Mouse (Mus musculus) gastrocnemius, postnatal 25 days (tissue): ENCODE measurements at regions not wholly inside any gene's neighbourhood (a gene's known extent, or its start where the extent isn't known, plus 50 kb on each side); places are given as distances from the start of the nearest gene placed in this dataset.
"Not testable (repeated sequence)": the region's sequence is repeated elsewhere in the genome, so short reads cannot be mapped to it uniquely, and the experiment has no call there.

Experiments
- DNase-seq: peaks from one replicate; pipeline ENCODE4 v3.0.0; 2022

DNA sequence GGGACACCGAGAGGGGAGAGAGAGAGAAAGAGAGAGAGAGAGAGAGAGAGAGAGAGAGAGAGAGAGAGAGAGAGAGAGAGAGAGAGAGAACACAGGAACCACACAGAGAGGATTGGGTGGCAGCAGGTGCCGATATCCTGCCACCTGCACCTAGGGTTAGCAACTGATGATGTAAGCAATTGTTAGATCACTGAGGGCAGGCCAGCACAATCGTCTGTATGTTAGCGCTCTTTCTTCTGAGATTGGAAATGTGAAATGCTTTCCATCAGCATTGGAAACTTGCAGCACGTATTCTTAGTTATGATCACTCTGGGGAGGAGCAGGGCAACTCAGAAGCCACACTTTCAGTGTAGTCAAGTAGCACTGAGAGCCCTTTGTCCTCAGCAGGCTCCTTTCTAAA, 459.4 kb downstream of the Dad1 start:
- DNase-seq = no peak

DNA sequence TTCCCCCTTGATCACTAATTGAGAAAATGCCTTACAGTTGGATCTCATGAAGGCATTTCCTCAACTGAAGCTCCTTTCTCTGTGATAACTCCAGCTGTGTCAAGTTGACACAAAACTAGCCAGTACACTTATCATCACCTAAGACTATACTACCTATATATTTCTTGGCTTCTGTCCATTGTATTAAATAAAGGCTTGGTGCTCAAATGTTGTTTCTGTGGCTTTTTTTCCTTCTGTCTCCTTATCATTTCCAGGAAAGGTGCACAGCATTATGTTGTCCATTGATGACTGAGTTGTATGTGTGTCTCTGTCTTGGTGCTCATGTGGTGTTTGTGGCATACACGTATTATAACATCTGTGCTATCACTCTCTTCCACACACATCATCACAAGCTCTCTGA, 461.5 kb downstream of the Dad1 start:
- not testable (repeated sequence) for DNase-seq

GRCm38 (mm10) chr14:53785547-53785946, 468.4 kb downstream of the Dad1 start:
- DNase-seq = not testable (repeated sequence)

- no peak for DNase-seq
These were observed 476.5 kb downstream of the Dad1 start for GRCm38 (mm10) chr14:53777375-53777774.

GRCm38 (mm10) chr14:53776717-53777116, 477.2 kb downstream of the Dad1 start:
- DNase-seq = not testable (repeated sequence)

DNA sequence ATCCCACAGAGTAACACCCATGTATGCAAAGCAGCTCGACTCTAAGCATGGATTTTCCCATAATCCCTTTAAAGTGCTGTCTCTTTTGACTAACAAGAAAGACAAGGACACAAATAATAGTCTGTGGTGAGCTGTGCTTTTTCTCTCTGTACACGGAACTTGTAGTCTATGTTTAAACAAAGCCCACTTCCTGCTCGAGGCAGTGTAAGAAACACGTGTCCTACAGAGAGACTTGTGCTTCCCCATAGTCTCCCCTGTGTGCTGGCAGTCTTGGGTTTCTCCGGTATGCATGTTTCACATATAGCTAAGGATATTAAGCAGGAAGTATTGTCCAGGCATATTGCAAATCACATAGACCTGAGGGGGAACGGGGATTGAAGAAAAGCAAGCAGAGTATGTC, 487.4 kb downstream of the Dad1 start:
- DNase-seq = not testable (repeated sequence)

DNA sequence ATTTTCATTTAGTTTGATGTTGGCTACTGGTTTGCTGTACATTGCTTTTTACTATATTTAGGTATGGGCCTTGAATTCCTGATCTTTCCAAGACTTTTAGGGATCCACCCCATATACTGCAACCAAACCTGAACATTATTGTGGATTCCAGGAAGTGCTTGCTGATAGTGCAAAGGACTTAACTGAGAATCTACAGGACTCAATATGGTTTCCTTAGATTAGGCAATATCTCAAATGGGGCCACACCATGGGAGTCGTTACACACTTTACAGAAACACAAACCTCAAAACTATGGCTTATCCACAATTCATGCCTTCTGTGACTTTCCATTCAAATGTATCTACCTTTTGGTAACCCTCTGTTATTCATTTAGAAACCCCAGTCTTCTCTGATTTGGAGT, 488.0 kb downstream of the Dad1 start:
- not testable (repeated sequence) for DNase-seq

DNA sequence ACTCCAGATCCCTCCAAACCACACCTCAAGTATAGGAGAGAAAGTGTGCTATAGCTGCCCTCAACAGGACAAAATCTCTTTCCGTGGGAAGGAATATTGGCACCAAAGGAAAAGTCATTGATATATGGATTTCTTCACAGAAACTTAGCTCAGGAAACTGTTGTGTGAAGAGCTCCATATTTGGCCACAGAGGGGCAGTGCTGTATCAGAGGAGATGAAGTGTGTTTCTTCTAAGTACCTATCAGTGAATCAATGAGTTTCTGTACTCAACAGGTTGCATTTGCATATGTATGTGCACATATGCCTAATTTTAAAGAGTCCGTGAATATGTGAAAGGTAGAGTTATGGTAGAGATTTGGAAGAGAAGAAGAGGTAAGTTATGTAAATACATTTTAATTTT, 493.3 kb downstream of the Dad1 start:
- DNase-seq = not testable (repeated sequence)

GRCm38 (mm10) chr14:53757782-53758181, 496.1 kb downstream of the Dad1 start:
- not testable (repeated sequence) for DNase-seq

GRCm38 (mm10) chr14:53757095-53757494, 496.8 kb downstream of the Dad1 start:
- DNase-seq = not testable (repeated sequence)

GRCm38 (mm10) chr14:53750703-53751441, 503.0 kb downstream of the Dad1 start:
- DNase-seq = no peak

- not testable (repeated sequence) for DNase-seq
These were observed 510.4 kb downstream of the Dad1 start for GRCm38 (mm10) chr14:53743552-53743951.

DNA sequence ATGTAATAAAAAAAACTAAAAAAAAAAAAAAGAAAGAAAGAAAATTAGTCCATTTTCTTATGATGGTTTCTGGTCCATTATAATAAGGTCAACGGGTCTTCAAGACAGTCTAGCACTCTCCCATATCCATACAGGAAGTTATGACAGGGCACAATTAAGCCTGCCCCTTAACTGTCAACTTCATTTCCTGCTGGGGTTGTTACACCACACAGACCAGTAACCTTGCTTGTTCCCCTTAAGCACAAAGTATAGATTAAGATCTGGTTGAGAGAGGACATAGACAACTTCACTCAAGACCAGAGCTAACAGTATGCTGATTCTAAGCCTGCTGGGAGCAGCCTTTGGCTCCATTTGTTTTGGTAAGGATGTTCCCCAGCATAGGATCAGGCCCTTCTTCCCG, 511.0 kb downstream of the Dad1 start:
- DNase-seq = not testable (repeated sequence)

DNA sequence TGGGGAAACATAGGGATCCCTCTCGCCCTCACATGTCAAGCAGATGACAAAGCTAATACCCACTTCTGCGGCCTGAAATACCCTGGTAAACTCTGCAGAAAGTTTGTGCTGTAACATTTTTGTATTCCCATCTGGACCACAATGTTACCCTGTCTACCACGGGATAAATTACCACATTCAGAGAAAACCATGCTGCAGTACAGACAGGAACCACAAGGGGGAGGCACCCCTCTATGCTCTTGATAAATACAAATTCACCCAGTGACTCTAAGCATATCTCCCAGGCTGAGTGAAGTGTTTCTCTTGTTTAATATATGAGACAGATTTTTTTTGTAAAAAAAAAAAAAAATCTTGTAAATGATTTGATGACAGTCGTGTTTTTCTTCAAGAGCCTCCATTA, 512.7 kb downstream of the Dad1 start:
- DNase-seq = not testable (repeated sequence)

- not testable (repeated sequence) for DNase-seq
These were observed 515.9 kb downstream of the Dad1 start for GRCm38 (mm10) chr14:53737962-53738361.

GRCm38 (mm10) chr14:53736274-53736673, 517.6 kb downstream of the Dad1 start:
- DNase-seq = not testable (repeated sequence)

GRCm38 (mm10) chr14:53731600-53731999, 522.3 kb downstream of the Dad1 start:
- not testable (repeated sequence) for DNase-seq

GRCm38 (mm10) chr14:53729877-53730276, 524.0 kb downstream of the Dad1 start:
- DNase-seq = not testable (repeated sequence)

DNA sequence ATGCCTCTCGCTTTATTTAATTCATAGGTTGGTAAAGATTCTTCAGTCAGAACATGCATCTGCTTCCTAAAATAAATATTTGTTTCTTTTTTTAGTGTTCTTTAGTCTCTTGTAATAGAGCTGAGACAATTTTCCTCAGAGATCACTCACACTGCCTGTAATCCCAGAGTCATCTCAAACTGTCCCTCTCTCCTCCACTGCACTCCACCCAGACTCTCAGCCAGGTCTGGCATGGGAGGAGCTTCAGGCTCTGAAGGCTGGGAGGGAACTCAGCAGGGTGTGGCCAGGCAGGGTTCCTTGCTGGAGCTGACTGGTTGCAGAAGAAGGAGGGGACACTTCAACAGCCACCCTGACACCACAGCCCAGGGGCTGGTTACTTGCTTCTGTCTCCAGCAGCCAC, 524.8 kb downstream of the Dad1 start:
- not testable (repeated sequence) for DNase-seq

- not testable (repeated sequence) for DNase-seq
These were observed 527.0 kb downstream of the Dad1 start for GRCm38 (mm10) chr14:53726914-53727313.

DNA sequence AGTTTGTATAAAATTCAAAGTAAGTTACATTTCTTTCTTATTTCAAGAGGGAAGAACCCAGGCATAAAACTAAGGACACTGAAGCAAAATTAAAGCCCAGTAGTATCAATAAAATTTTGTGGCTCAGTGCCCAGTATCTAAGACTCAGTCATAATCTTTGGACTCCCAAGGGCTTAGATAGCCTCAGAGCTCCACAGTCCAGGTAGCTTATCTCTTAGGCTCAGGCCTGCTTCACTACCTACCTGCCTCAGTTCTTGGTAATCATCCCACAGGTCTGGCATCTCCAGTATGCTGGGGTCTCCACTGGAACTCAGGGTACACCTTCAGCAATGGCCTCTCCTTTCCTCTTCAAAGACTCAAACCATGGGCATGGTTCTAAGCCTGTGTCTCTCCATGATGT, 530.3 kb downstream of the Dad1 start:
- DNase-seq = not testable (repeated sequence)

DNA sequence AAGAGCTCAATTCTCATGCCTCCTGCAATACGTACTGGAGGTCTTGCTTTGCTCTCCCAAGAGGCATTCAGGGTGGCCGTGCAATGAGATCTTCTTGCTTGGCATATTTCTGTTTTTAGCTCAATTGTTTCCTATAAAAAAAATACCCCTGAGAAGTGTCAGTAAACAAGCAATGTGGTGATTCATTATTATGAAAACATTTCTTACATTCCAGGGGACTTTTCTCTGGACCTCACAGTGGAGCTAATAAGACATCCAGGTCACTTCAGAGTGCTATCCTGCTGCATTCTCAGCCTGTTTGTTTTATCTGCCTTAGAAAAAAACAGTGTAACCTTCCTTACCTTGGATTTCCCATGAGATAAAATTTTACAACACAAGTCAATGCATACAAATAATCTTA, 532.0 kb downstream of the Dad1 start:
- DNase-seq = not testable (repeated sequence)

- not testable (repeated sequence) for DNase-seq
These were observed 544.3 kb downstream of the Dad1 start for GRCm38 (mm10) chr14:53709627-53710026.

DNA sequence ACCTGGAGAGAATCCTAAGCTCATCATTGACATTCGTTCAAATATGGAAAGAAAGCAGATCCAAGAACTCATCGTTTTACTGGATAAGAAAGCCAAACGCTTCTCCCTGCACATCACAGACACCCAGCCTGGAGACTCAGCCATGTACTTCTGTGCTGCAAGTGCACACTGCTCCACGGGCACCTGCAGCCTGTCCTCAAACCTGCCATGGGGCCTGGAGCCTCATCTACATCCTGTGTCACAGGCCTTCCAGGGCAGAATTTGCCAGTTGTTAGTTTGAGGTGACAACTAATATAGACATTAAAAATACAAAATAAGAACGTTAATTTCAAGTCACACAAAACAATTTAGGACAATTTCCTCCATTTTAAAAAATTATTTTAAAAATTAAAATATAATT, 549.6 kb downstream of the Dad1 start:
- not testable (repeated sequence) for DNase-seq
